Mouse (Mus musculus) midbrain, embryonic 16.5 days (tissue): Measurements from ENCODE around the gene Mfsd11. TPM values are rescaled to one million over a fixed set of nuclear protein-coding genes. Genes with fewer than 3 reads are reported as not detected.
A peak's percentile ranks its signal among the peaks of the same experiment; 100 is the strongest.
"Not testable (repeated sequence)": the region's sequence is repeated elsewhere in the genome, so short reads cannot be mapped to it uniquely, and the experiment has no call there.

Experiments used
- ATAC-seq: fragments of 200-750 bp; cut with Nextera tagmentation; 2 replicates; pipeline ENCODE4 v1.8.0; 2017; ENCODE audit warnings: moderate TSS enrichment
- H3K27ac ChIP-seq: fragments of 300-500 bp; sonication (generic); 2 replicates; pipeline ENCODE4 v1.5.1; 2014; ENCODE audit warnings: mild to moderate bottlenecking, low read length, mixed read lengths
- H3K27me3 ChIP-seq: fragments of 300-500 bp; sonication (generic); 2 replicates; pipeline ENCODE4 v1.6.1; 2014; ENCODE audit warnings: low read depth, low read length, mixed read lengths; ENCODE audit not compliant: control insufficient read depth, insufficient read depth
- H3K36me3 ChIP-seq: fragments of 300-500 bp; sonication (generic); 2 replicates; pipeline ENCODE4 v1.6.1; 2014; ENCODE audit warnings: mild to moderate bottlenecking, low read length, moderate library complexity, mixed read lengths; ENCODE audit not compliant: control insufficient read depth, insufficient read depth
- H3K4me1 ChIP-seq: fragments of 300-500 bp; sonication (generic); 2 replicates; pipeline ENCODE4 v1.6.1; 2014; ENCODE audit warnings: mild to moderate bottlenecking, low read length, mixed read lengths; ENCODE audit not compliant: control insufficient read depth, insufficient read depth
- H3K4me2 ChIP-seq: fragments of 300-500 bp; sonication (generic); 2 replicates; pipeline ENCODE4 v1.6.1; 2014; ENCODE audit warnings: mild to moderate bottlenecking, low read length, mixed read lengths
- H3K4me3 ChIP-seq: fragments of 300-500 bp; sonication (generic); 2 replicates; pipeline ENCODE4 v1.5.1; 2014; ENCODE audit warnings: low read depth, mild to moderate bottlenecking, low read length, moderate library complexity, mixed read lengths
- H3K9ac ChIP-seq: fragments of 300-500 bp; sonication (generic); 2 replicates; pipeline ENCODE4 v1.6.1; 2014; ENCODE audit warnings: low read depth, low read length, mixed read lengths
- H3K9me3 ChIP-seq: fragments of 300-500 bp; sonication (generic); replicated peaks from 2 replicates; pipeline ENCODE4 v1.6.1; 2014; ENCODE audit warnings: mild to moderate bottlenecking, low read length, mixed read lengths; ENCODE audit not compliant: control insufficient read depth, poor library complexity, severe bottlenecking
- WGBS: fragments of 180-500 bp; shearing (Covaris S2); extraction: QIAGEN DNeasy Blood & Tissue Kit; methylation state at CpG from one replicate; pipeline ENCODE4 v1.1.7; 2014; 5-methylcytosine and 5-hydroxymethylcytosine counted together
- polyA plus RNA-seq: library from polyadenylated mRNA; unstranded; fragments of >200 nt; fragmentation: Nextera tagmentation; extraction: Ambion mirVana; gene quantifications from 2 replicates; pipeline ENCODE4 v1.2.1, GENCODE M21; 2015

The Mfsd11 gene
- polyA plus RNA-seq, 1 experiment from 2014 or later = 56.2 TPM

GRCm38 (mm10) chr11:116842531-116843260 lies 9.5 kb upstream of the Mfsd11 start:
- peak overlapping the region; percentile 90 for H3K9ac ChIP-seq
- peak; percentile 72 for ATAC-seq
- H3K4me1 ChIP-seq = peaks cover 38% of the 10 kb centered on the region
- peaks cover 10% of the 10 kb centered on the region for H3K36me3 ChIP-seq
- peak overlapping the region; percentile 84 for H3K4me3 ChIP-seq
- H3K27ac ChIP-seq = peak overlapping the region; percentile 97
- H3K9me3 ChIP-seq = no peaks in the 10 kb centered on the region
- under 1% methylated on average over 71 of the region's 73 CpGs for WGBS
- H3K4me2 ChIP-seq = peak overlapping the region; percentile 65
- no peaks in the 10 kb centered on the region for H3K27me3 ChIP-seq

- Histone ChIP-seq H3K27ac (peak within 1 kb of the TSS; percentile 97), H3K4me3 (peak within 1 kb of the TSS; percentile 84), H3K4me1 (peaks cover 38% of the 10 kb centered on the region), H3K27me3 (no peaks in the 10 kb centered on the region), H3K9ac (peak within 1 kb of the TSS; percentile 90), H3K9me3 (no peaks in the 10 kb centered on the region), H3K36me3 (peaks cover 9% of the 10 kb centered on the region), H3K4me2 (peak within 1 kb of the TSS; percentile 85)
- ATAC-seq = peak; percentile 97
- under 1% methylated on average over 72 of the region's 72 CpGs for WGBS
These were observed 8.7 kb upstream of the Mfsd11 start, which contains the start of the genes Mettl23 and Jmjd6 for GRCm38 (mm10) chr11:116843261-116844233. Mettl23 (plus strand) TSS chr11:116843278. Jmjd6 (minus strand) TSS chr11:116843449.

GRCm38 (mm10) chr11:116846593-116847181 lies 5.6 kb upstream of the Mfsd11 start:
- no peak overlapping the region for H3K4me3 ChIP-seq
- no peak overlapping the region for H3K4me2 ChIP-seq
- 64% methylated on average over 4 of the region's 4 CpGs for WGBS
- ATAC-seq = no peak
- no peak overlapping the region for H3K9ac ChIP-seq
- peaks cover 30% of the 10 kb centered on the region for H3K4me1 ChIP-seq
- no peaks in the 10 kb centered on the region for H3K9me3 ChIP-seq
- H3K27ac ChIP-seq = no peak overlapping the region
- 0 out of 2 replicates have a peak, but pooled peaks cover 3% of the 10 kb centered on the region for H3K36me3 ChIP-seq
- H3K27me3 ChIP-seq = no peaks in the 10 kb centered on the region

- Histone ChIP-seq H3K4me3 (no peak overlapping the region), H3K36me3 (0 out of 2 replicates have a peak, but pooled peaks cover 3% of the 10 kb centered on the region), H3K9ac (no peak overlapping the region), H3K27me3 (no peaks in the 10 kb centered on the region), H3K9me3 (no peaks in the 10 kb centered on the region), H3K4me1 (peaks cover 25% of the 10 kb centered on the region), H3K4me2 (no peak overlapping the region), H3K27ac (no peak overlapping the region)
- no peak for ATAC-seq
- WGBS = 73% methylated on average over 3 of the region's 3 CpGs
These were observed 4.8 kb upstream of the Mfsd11 start for GRCm38 (mm10) chr11:116847187-116848085.

DNA sequence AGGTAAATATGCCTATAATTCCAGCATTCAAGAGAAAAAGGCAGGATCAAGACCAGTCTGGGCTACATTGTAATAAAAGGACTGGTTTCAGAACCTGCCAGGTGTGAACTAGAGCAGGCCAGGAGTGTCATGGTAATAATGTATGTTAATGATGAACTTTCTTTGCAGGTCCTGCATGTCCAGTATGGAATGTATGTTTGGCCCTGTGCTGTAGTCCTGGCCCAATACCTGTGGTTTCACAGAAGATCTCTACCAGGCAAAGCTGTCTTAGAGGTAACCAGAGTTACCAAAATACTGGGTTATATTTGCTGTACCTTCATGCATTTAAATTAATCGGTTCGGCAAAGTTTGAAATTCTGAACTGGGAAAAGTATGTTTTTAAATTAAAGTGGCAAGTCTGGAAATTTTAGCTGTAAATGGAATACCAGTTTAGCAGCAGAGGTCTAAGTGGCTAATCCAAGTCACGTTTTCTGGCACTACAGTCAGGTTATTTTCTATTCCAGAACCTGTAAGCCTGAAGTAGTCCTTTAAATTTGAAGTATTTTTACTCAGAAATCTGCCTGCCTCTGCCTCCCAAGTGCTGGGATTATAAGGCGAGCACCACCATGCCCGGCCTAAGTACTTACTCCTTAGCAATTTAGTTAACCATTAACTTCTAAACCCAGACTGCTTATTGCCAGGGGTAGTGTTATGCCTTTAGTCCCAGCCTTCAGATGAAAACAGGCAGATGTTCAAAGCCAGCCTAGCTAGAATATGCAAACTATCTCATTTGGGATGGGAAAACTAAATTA lies 4.0 kb upstream of the Mfsd11 start:
- Histone ChIP-seq H3K9me3 (no peaks in the 10 kb centered on the region), H3K9ac (no peak overlapping the region), H3K4me2 (no peak overlapping the region), H3K27me3 (no peaks in the 10 kb centered on the region), H3K4me1 (peaks cover 25% of the 10 kb centered on the region), H3K27ac (no peak overlapping the region), H3K36me3 (0 out of 2 replicates have a peak, but pooled peaks cover 3% of the 10 kb centered on the region), H3K4me3 (no peak overlapping the region)
- no peak for ATAC-seq
- WGBS = 86% methylated on average over 5 of the region's 5 CpGs

GRCm38 (mm10) chr11:116848877-116849178 lies 3.4 kb upstream of the Mfsd11 start:
- not testable (repeated sequence) for H3K27me3 ChIP-seq, H3K36me3 ChIP-seq, H3K4me3 ChIP-seq, H3K4me2 ChIP-seq, H3K27ac ChIP-seq, H3K9me3 ChIP-seq, H3K9ac ChIP-seq, ATAC-seq
- WGBS = 76% methylated on average over 2 of the region's 2 CpGs
- peaks cover 24% of the 10 kb centered on the region for H3K4me1 ChIP-seq

GRCm38 (mm10) chr11:116849587-116849986 lies 2.7 kb upstream of the Mfsd11 start:
- H3K9ac ChIP-seq = no peak overlapping the region
- H3K9me3 ChIP-seq = no peaks in the 10 kb centered on the region
- no peaks in the 10 kb centered on the region for H3K27me3 ChIP-seq
- no peak overlapping the region for H3K4me2 ChIP-seq
- no peak overlapping the region for H3K27ac ChIP-seq
- H3K4me1 ChIP-seq = peaks cover 23% of the 10 kb centered on the region
- no peak overlapping the region for H3K4me3 ChIP-seq
- 0 out of 2 replicates have a peak, but pooled peaks cover 3% of the 10 kb centered on the region for H3K36me3 ChIP-seq
- ATAC-seq = no peak
